Mouse (Mus musculus) kidney, adult 9 months (tissue): Measurements from ENCODE around the gene Olfr937.

Experiments used
- DNase-seq: peaks from one replicate; pipeline ENCODE4 v3.0.0; 2022

Gene Olfr937

DNA sequence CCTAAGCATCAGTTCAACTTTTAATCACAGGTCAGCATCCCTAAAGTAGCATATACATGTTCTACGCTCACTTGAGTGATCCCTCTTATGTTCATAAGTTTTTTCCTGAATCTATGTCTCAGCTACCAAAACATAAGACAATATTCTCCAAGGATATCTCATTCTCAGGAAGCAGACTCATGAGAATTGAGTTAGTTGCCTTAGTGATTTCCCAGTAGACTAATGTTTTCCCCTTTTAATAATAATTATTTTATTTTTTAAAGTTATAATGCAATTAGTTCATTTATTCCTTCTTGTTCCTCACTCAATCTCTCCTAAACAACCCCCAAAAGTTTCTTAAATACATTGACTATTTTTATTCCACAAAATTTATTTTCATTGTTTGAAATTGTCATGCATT, at the start of gene Olfr937:
Gene Olfr937 (minus strand): TSS at position 101 of the 400 bp plus-strand sequence.
- DNase-seq = no peak

DNA sequence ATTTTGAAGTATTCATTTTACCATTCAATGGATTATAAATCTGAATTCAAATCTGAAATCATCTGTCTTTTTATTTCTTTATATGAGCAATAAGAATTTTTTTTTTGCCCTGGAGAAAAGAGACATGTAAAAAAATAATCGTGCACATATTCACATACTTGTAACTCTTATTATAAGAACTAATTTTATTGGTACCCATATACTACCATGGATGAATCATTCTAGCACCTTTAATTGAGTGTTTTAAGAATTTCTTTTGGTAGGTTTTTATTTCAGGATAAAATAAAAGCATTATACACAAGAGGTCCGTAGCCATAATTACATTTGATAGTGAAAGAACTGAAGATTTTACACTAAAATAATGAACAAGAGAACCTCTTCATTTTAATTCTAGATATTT, 14.0 kb upstream of the Olfr937 start, which contains the start of gene Olfr938:
Gene Olfr938 (minus strand): TSS at position 101 of the 400 bp plus-strand sequence.
- no peak for DNase-seq

DNA sequence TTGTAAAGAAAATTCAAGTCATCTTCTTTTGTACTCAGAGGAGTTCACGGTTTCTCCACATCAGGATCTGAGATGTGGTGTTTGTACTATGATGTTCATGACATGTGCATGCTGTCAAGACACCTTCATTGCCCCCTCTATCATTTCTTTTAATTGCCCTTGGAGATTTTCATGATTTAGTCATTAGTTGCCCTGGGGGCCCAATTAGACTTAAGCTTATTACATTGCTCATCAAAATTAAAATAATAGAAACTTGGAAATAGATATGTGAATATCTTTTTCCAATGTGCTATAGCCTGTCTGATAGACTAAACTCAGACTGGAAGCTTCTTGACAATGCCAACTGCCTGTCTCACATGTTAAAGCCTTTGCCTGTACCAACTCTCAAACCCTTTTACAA, 41.5 kb downstream of the Olfr937 start, which contains the start of gene Olfr146:
Gene Olfr146 (minus strand): TSS at position 101 of the 400 bp plus-strand sequence.
- no peak for DNase-seq
